Mouse (Mus musculus): ENCODE measurements around the gene Glrx5. TPM values are rescaled to one million over a fixed set of nuclear protein-coding genes. Genes with fewer than 3 reads are reported as not detected.
A peak's percentile ranks its signal among the peaks of the same experiment; 100 is the strongest.

The Glrx5 gene
- total and polyA plus RNA-seq, 3 experiments, result 97.4 to 320 (median 227) TPM

GRCm38 (mm10) chr12:104997159-104997558, 35.3 kb upstream of the Glrx5 start:
- Histone ChIP-seq H3K36me3 (replicated peaks) (peaks cover 89% of the 10 kb centered on the region), H3K4me3 (ENCODE audit: low read depth, low read length) (no peak overlapping the region), H3K4me1 (ENCODE audit: insufficient read depth, low read depth, low read length) (peaks cover 92% of the 10 kb centered on the region), H3K27me3 (ENCODE audit: insufficient read depth, low read length) (no peaks in the 10 kb centered on the region), H3K9me3 (replicated peaks) (no peaks in the 10 kb centered on the region)
- ATAC-seq (ENCODE audit: extremely low read depth, insufficient number of reproducible peaks, low FRiP score, poor library complexity, severe bottlenecking) (no peak), DNase-seq (ENCODE audit: low spot score) (no peak)
- TF ChIP-seq TAL1 (conservative IDR thresholded peaks at IDR 0.05; ENCODE audit: low read depth, low read length) (no peak), GATA2 (IDR thresholded peaks at IDR 0.05; ENCODE audit: borderline replicate concordance, low read depth, low read length) (no peak), GATA1 (IDR thresholded peaks at IDR 0.05; ENCODE audit: borderline replicate concordance, low read length) (no peak), POLR2AphosphoS5 (IDR thresholded peaks at IDR 0.05; ENCODE audit: insufficient replicate concordance, low read depth, low read length) (no peak), CTCF (IDR thresholded peaks at IDR 0.05; ENCODE audit: low read depth, low read length) (no peak)

GRCm38 (mm10) chr12:104997641-104998293, 34.7 kb upstream of the Glrx5 start:
- TF ChIP-seq CTCF (IDR thresholded peaks at IDR 0.05; ENCODE audit: low read depth, low read length) (no peak), GATA1 (IDR thresholded peaks at IDR 0.05; ENCODE audit: borderline replicate concordance, low read length) (no peak), GATA2 (IDR thresholded peaks at IDR 0.05; ENCODE audit: borderline replicate concordance, low read depth, low read length) (no peak), POLR2AphosphoS5 (IDR thresholded peaks at IDR 0.05; ENCODE audit: insufficient replicate concordance, low read depth, low read length) (no peak), TAL1 (conservative IDR thresholded peaks at IDR 0.05; ENCODE audit: low read depth, low read length) (no peak)
- H3K4me3 ChIP-seq (ENCODE audit: low read depth, low read length), result no peak overlapping the region; the same call in 1 of the 2 replicates
- peaks cover 87% of the 10 kb centered on the region for H3K36me3 ChIP-seq (replicated peaks)
- no peak for ATAC-seq (ENCODE audit: extremely low read depth, insufficient number of reproducible peaks, low FRiP score, poor library complexity, severe bottlenecking)
- no peaks in the 10 kb centered on the region for H3K27me3 ChIP-seq (ENCODE audit: insufficient read depth, low read length)
- no peaks in the 10 kb centered on the region for H3K9me3 ChIP-seq (replicated peaks)
- no peak for DNase-seq (ENCODE audit: low spot score)
- peaks cover 92% of the 10 kb centered on the region for H3K4me1 ChIP-seq (ENCODE audit: insufficient read depth, low read depth, low read length)

- TF ChIP-seq GATA2 (IDR thresholded peaks at IDR 0.05; ENCODE audit: borderline replicate concordance, low read depth, low read length), result no peak
- TF ChIP-seq POLR2AphosphoS5 (IDR thresholded peaks at IDR 0.05; ENCODE audit: insufficient replicate concordance, low read depth, low read length), result no peak
- no peak for TF ChIP-seq GATA1 (IDR thresholded peaks at IDR 0.05; ENCODE audit: borderline replicate concordance, low read length)
- TF ChIP-seq TAL1 (conservative IDR thresholded peaks at IDR 0.05; ENCODE audit: low read depth, low read length), result no peak
- no peak for TF ChIP-seq CTCF (IDR thresholded peaks at IDR 0.05; ENCODE audit: low read depth, low read length)
- H3K4me1 ChIP-seq (ENCODE audit: insufficient read depth, low read depth, low read length), result peaks cover 95% of the 10 kb centered on the region
These were observed 33.9 kb upstream of the Glrx5 start for GRCm38 (mm10) chr12:104998541-104998940.

GRCm38 (mm10) chr12:104999171-104999570, 33.3 kb upstream of the Glrx5 start:
- H3K27me3 ChIP-seq (ENCODE audit: insufficient read depth, low read length), result no peaks in the 10 kb centered on the region

More at GRCm38 (mm10) chr12:104998541-104998940, 33.9 kb upstream of the Glrx5 start:
- no peak for DNase-seq (ENCODE audit: low spot score)
- Histone ChIP-seq H3K27me3 (ENCODE audit: insufficient read depth, low read length) (no peaks in the 10 kb centered on the region), H3K9me3 (replicated peaks) (no peaks in the 10 kb centered on the region), H3K4me3 (ENCODE audit: low read depth, low read length) (no peak overlapping the region), H3K36me3 (replicated peaks) (peaks cover 90% of the 10 kb centered on the region)
- no peak for ATAC-seq (ENCODE audit: extremely low read depth, insufficient number of reproducible peaks, low FRiP score, poor library complexity, severe bottlenecking)

GRCm38 (mm10) chr12:105000487-105001283, 31.8 kb upstream of the Glrx5 start:
- no peak for TF ChIP-seq GATA1 (IDR thresholded peaks at IDR 0.05; ENCODE audit: borderline replicate concordance, low read length)
- TF ChIP-seq CTCF (IDR thresholded peaks at IDR 0.05; ENCODE audit: low read depth, low read length), result no peak
- TF ChIP-seq POLR2AphosphoS5 (IDR thresholded peaks at IDR 0.05; ENCODE audit: insufficient replicate concordance, low read depth, low read length), result no peak
- TF ChIP-seq TAL1 (conservative IDR thresholded peaks at IDR 0.05; ENCODE audit: low read depth, low read length), result no peak
- TF ChIP-seq GATA2 (IDR thresholded peaks at IDR 0.05; ENCODE audit: borderline replicate concordance, low read depth, low read length), result no peak
- no peaks in the 10 kb centered on the region for H3K9me3 ChIP-seq (replicated peaks)
- no peaks in the 10 kb centered on the region for H3K27me3 ChIP-seq (ENCODE audit: insufficient read depth, low read length)
- DNase-seq (ENCODE audit: low spot score) (no peak), ATAC-seq (ENCODE audit: extremely low read depth, insufficient number of reproducible peaks, low FRiP score, poor library complexity, severe bottlenecking) (peak; percentile 51)
- H3K4me1 ChIP-seq (ENCODE audit: insufficient read depth, low read depth, low read length), result peaks cover 98% of the 10 kb centered on the region
- peaks cover 90% of the 10 kb centered on the region for H3K36me3 ChIP-seq (replicated peaks)
- H3K4me3 ChIP-seq (ENCODE audit: low read depth, low read length), result no peak overlapping the region; the same call in 1 of the 2 replicates

More at GRCm38 (mm10) chr12:104999171-104999570, 33.3 kb upstream of the Glrx5 start:
- Histone ChIP-seq H3K4me3 (ENCODE audit: low read depth, low read length) (peak overlapping the region; percentile 29; the same call in 1 of the 2 replicates), H3K4me1 (ENCODE audit: insufficient read depth, low read depth, low read length) (peaks cover 99% of the 10 kb centered on the region), H3K36me3 (replicated peaks) (peaks cover 91% of the 10 kb centered on the region), H3K9me3 (replicated peaks) (no peaks in the 10 kb centered on the region)
- no peak for DNase-seq (ENCODE audit: low spot score)
- TF ChIP-seq CTCF (IDR thresholded peaks at IDR 0.05; ENCODE audit: low read depth, low read length) (no peak), TAL1 (conservative IDR thresholded peaks at IDR 0.05; ENCODE audit: low read depth, low read length) (no peak), GATA2 (IDR thresholded peaks at IDR 0.05; ENCODE audit: borderline replicate concordance, low read depth, low read length) (no peak), GATA1 (IDR thresholded peaks at IDR 0.05; ENCODE audit: borderline replicate concordance, low read length) (no peak), POLR2AphosphoS5 (IDR thresholded peaks at IDR 0.05; ENCODE audit: insufficient replicate concordance, low read depth, low read length) (no peak)
- peak; percentile 25; the same call in 1 of the 2 replicates for ATAC-seq (ENCODE audit: extremely low read depth, insufficient number of reproducible peaks, low FRiP score, poor library complexity, severe bottlenecking)

GRCm38 (mm10) chr12:105001317-105001716, 31.2 kb upstream of the Glrx5 start:
- ATAC-seq (ENCODE audit: extremely low read depth, insufficient number of reproducible peaks, low FRiP score, poor library complexity, severe bottlenecking), result no peak
- peaks cover 86% of the 10 kb centered on the region for H3K36me3 ChIP-seq (replicated peaks)

More at GRCm38 (mm10) chr12:105001317-105001716, 31.2 kb upstream of the Glrx5 start:
- H3K4me1 ChIP-seq (ENCODE audit: insufficient read depth, low read depth, low read length), result peaks cover 98% of the 10 kb centered on the region
- no peak for DNase-seq (ENCODE audit: low spot score)
- H3K27me3 ChIP-seq (ENCODE audit: insufficient read depth, low read length), result no peaks in the 10 kb centered on the region
- no peak overlapping the region for H3K4me3 ChIP-seq (ENCODE audit: low read depth, low read length)
- no peaks in the 10 kb centered on the region for H3K9me3 ChIP-seq (replicated peaks)
- TF ChIP-seq CTCF (IDR thresholded peaks at IDR 0.05; ENCODE audit: low read depth, low read length), result no peak
- TF ChIP-seq GATA1 (IDR thresholded peaks at IDR 0.05; ENCODE audit: borderline replicate concordance, low read length), result no peak
- no peak for TF ChIP-seq TAL1 (conservative IDR thresholded peaks at IDR 0.05; ENCODE audit: low read depth, low read length)

All from G1E (cell line).